Comparison of ENCODE assay signal across 17 mouse cellular contexts in the genomic region with DNA sequence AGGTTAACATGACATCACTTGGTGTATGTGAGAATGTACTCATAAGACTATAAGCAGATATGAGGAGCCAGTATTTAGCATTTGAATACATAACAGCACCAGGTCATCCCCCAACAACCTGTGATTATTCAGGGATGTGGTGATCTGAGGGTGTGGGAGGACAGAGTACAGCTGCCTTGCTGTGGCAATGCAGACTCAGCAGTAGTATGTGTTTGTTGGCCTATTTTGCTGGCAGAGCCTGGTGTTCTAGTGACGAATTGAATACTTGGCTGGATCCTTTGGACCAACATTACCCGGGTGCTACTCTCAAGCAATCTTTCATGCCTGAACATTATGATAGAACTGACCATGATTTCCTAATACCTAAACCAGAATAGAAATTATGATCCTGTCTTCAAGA.
A peak's percentile ranks its signal among the peaks of the same experiment; 100 is the strongest.
DNase-seq lines count a peak whose midpoint lies in the region; ATAC-seq and TF ChIP-seq lines count a peak whose summit lies in the region.
"Had no signal": no experiment of that assay in that cellular context is flagged by ENCODE, and none has a peak within 500 bp of the region (broad histone marks: within the 10 kb centered on the region; RNA-seq: fewer than 3 reads in every experiment).

No protein-coding gene starts in this region.

- H3K4me2 ChIP-seq in lung, embryonic 16.5 days (ENCODE audit: low read depth, low read length), result no peak overlapping the region
- H3K4me2 ChIP-seq in intestine, embryonic 16.5 days (ENCODE audit: low read depth, low read length), result no peak overlapping the region
- H3K4me2 ChIP-seq: forebrain, embryonic 12.5 days; heart, embryonic 13.5 days; liver, embryonic 15.5 days; neural tube, embryonic 13.5 days had no signal

- ATAC-seq in lung, embryonic 16.5 days (ENCODE audit: low read depth), result peak; percentile 83
- ATAC-seq in intestine, embryonic 16.5 days, result no peak
- ATAC-seq: midbrain, embryonic 16.5 days had no signal

- peaks cover 5% of the 10 kb centered on the region; the same call in 1 of the 2 replicates for H3K9me3 ChIP-seq in lung, embryonic 16.5 days (ENCODE audit: control insufficient read depth, low read length)
- H3K9me3 ChIP-seq in intestine, embryonic 16.5 days (ENCODE audit: control insufficient read depth, low read length), result no peaks in the 10 kb centered on the region
- H3K9me3 ChIP-seq: forebrain, embryonic 12.5 days; liver, embryonic 15.5 days; neural tube, embryonic 13.5 days had no signal

- H3K4me3 ChIP-seq in kidney, adult 2 months (ENCODE audit: insufficient read depth, low read depth, low read length), result no peak overlapping the region
- no peak overlapping the region for H3K4me3 ChIP-seq in lung, embryonic 16.5 days (ENCODE audit: low read length)
- no peak overlapping the region for H3K4me3 ChIP-seq in intestine, embryonic 16.5 days (ENCODE audit: low read length)
- H3K4me3 ChIP-seq: forebrain, embryonic 12.5 days; heart, embryonic 13.5 days; layer of hippocampus, adult 2 months; liver, embryonic 15.5 days; neural tube, embryonic 13.5 days had no signal

- H3K36me3 ChIP-seq in kidney, adult 2 months (ENCODE audit: control insufficient read depth, insufficient read depth, low read length), result no peaks in the 10 kb centered on the region
- H3K36me3 ChIP-seq in lung, embryonic 16.5 days (ENCODE audit: control insufficient read depth, insufficient read depth, low read length), result no peaks in the 10 kb centered on the region
- H3K36me3 ChIP-seq in intestine, embryonic 16.5 days (ENCODE audit: control insufficient read depth, insufficient read depth, low read length), result no peaks in the 10 kb centered on the region
- H3K36me3 ChIP-seq: forebrain, embryonic 12.5 days; heart, embryonic 13.5 days; liver, embryonic 15.5 days; neural tube, embryonic 13.5 days had no signal

- TF ChIP-seq CTCF in kidney, adult 2 months (conservative IDR thresholded peaks at IDR 0.05; ENCODE audit: insufficient read depth, insufficient read length, low read depth, low read length), result no peak

- H3K9ac ChIP-seq in lung, embryonic 16.5 days (ENCODE audit: low read length), result no peak overlapping the region
- no peak overlapping the region for H3K9ac ChIP-seq in intestine, embryonic 16.5 days (ENCODE audit: low read depth, low read length)
- H3K9ac ChIP-seq: forebrain, embryonic 12.5 days; heart, embryonic 13.5 days; liver, embryonic 15.5 days; neural tube, embryonic 13.5 days had no signal

- DNase-seq in kidney, adult 2 months, result peak; percentile 35
- DNase-seq in kidney, postnatal 4 days, result no peak
- peak; percentile 33 for DNase-seq in brain, adult 2 months (ENCODE audit: low read depth, low spot score)
- peak; percentile 73 for DNase-seq in gonadal fat pad, adult 2 months (ENCODE audit: low read depth)
- DNase-seq in embryo, embryonic 10.5 days (ENCODE audit: low spot score), result no peak
- DNase-seq in thymus, adult 18-20 months, result no peak
- DNase-seq: adrenal gland, postnatal 10 days; right cerebral cortex, postnatal 14 days had no signal

- no peak overlapping the region for H3K27ac ChIP-seq in kidney, adult 2 months (ENCODE audit: insufficient read depth, low read depth, low read length)
- H3K27ac ChIP-seq in lung, embryonic 16.5 days (ENCODE audit: low read length), result no peak overlapping the region
- no peak overlapping the region for H3K27ac ChIP-seq in intestine, embryonic 16.5 days (ENCODE audit: low read length)
- H3K27ac ChIP-seq: forebrain, embryonic 12.5 days; heart, embryonic 13.5 days; layer of hippocampus, adult 2 months; liver, embryonic 15.5 days; neural tube, embryonic 13.5 days had no signal

- H3K27me3 ChIP-seq in kidney, adult 2 months (replicated peaks; ENCODE audit: control insufficient read depth, insufficient read depth, low read length), result no peaks in the 10 kb centered on the region
- no peaks in the 10 kb centered on the region for H3K27me3 ChIP-seq in lung, embryonic 16.5 days (ENCODE audit: control insufficient read depth, insufficient read depth, low read depth, low read length)
- H3K27me3 ChIP-seq in intestine, embryonic 16.5 days (replicated peaks; ENCODE audit: control insufficient read depth, insufficient read depth, low read length), result no peaks in the 10 kb centered on the region
- H3K27me3 ChIP-seq: CH12.LX; forebrain, embryonic 12.5 days; heart, embryonic 13.5 days; liver, embryonic 15.5 days; neural tube, embryonic 13.5 days had no signal

- WGBS in kidney, adult 2 months, result 50% methylated on average over 2 of the region's 2 CpGs
- 52% methylated on average over 2 of the region's 2 CpGs for WGBS in lung, embryonic 16.5 days
- 84% methylated on average over 2 of the region's 2 CpGs for WGBS in intestine, embryonic 16.5 days

- H3K4me1 ChIP-seq in kidney, adult 2 months (ENCODE audit: control insufficient read depth, insufficient read depth, low read length), result no peaks in the 10 kb centered on the region
- no peaks in the 10 kb centered on the region for H3K4me1 ChIP-seq in lung, embryonic 16.5 days (replicated peaks; ENCODE audit: control insufficient read depth, insufficient read depth, low read length)
- no peaks in the 10 kb centered on the region for H3K4me1 ChIP-seq in intestine, embryonic 16.5 days (ENCODE audit: control insufficient read depth, insufficient read depth, low read length)
- H3K4me1 ChIP-seq: forebrain, embryonic 12.5 days; heart, embryonic 13.5 days; liver, embryonic 15.5 days; neural tube, embryonic 13.5 days had no signal

- no peak for TF ChIP-seq POLR2A in kidney, adult 2 months (IDR thresholded peaks at IDR 0.05; ENCODE audit: low read depth, low read length)

Comparison
In these comparisons a context has a peak if more than half of its experiments do, and no peak if none do; other contexts are left out.
1. DNase-seq: peak in kidney, adult 2 months (single experiment), brain, adult 2 months (single experiment) and gonadal fat pad, adult 2 months (single experiment); none in kidney, postnatal 4 days (0 of 2), embryo, embryonic 10.5 days (single experiment) and thymus, adult 18-20 months (0 of 2).